Comparison of ENCODE assay signal across 12 mouse cellular contexts in the genomic region with DNA sequence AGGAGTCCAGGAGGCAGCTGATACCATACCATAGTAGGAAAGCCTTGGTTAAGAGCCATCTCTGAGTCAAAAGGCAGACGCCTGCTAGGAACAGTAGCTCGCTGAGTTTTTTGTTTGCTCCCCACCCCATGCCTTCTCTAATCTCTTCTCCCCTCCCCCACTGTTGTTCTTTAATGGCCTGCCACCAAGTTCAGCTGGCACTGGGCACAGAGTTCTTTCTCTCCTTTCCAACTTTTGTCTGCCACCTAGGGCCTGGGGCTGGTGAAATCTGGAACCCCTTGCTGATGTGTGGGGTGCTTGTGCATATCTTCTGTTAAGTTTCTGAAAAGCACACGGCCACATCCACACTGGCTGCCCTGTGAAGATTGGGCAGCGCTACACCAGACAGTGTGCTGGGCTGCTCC.
DNase-seq lines count a peak whose midpoint lies in the region; ATAC-seq and TF ChIP-seq lines count a peak whose summit lies in the region.
"Had no signal": no experiment of that assay in that cellular context is flagged by ENCODE, and none has a peak within 500 bp of the region (broad histone marks: within the 10 kb centered on the region; RNA-seq: fewer than 3 reads in every experiment).

No protein-coding gene starts in this region.

- peak overlapping the region; percentile 85 for H3K27ac ChIP-seq in lung, embryonic 16.5 days (ENCODE audit: low read length)
- H3K27ac ChIP-seq in forebrain, embryonic 16.5 days (ENCODE audit: low read length), result peak overlapping the region; percentile 9
- H3K27ac ChIP-seq in midbrain, embryonic 10.5 days (replicated peaks), result peak overlapping the region; percentile 65
- peak overlapping the region; percentile 58 for H3K27ac ChIP-seq in stomach, postnatal 0 days (replicated peaks)

- peaks cover 14% of the 10 kb centered on the region for H3K4me1 ChIP-seq in lung, embryonic 16.5 days (replicated peaks; ENCODE audit: control insufficient read depth, insufficient read depth, low read length)
- H3K4me1 ChIP-seq in lung, adult 2 months (ENCODE audit: control insufficient read depth, insufficient read depth, low read length), result peaks cover 2% of the 10 kb centered on the region; the same call in 1 of the 2 replicates
- peaks cover 15% of the 10 kb centered on the region for H3K4me1 ChIP-seq in forebrain, embryonic 16.5 days (replicated peaks; ENCODE audit: control insufficient read depth, insufficient read depth, low read length)
- peaks cover 27% of the 10 kb centered on the region for H3K4me1 ChIP-seq in midbrain, embryonic 10.5 days
- H3K4me1 ChIP-seq in stomach, postnatal 0 days (replicated peaks; ENCODE audit: control insufficient read depth, insufficient read depth), result peaks cover 3% of the 10 kb centered on the region; the same call in 1 of the 2 replicates

- no peak overlapping the region for H3K4me2 ChIP-seq in lung, embryonic 16.5 days (ENCODE audit: low read depth, low read length)
- no peak overlapping the region for H3K4me2 ChIP-seq in forebrain, embryonic 16.5 days (ENCODE audit: low read length)
- 0 out of 2 replicates have a peak overlapping the region, but pooled peaks have one; percentile 5 for H3K4me2 ChIP-seq in stomach, postnatal 0 days (replicated peaks; ENCODE audit: low read depth)

- 41% methylated on average over 4 of the region's 4 CpGs for WGBS in lung, embryonic 16.5 days
- WGBS in lung, adult 2 months, result 55% methylated on average over 4 of the region's 4 CpGs
- 21% methylated on average over 4 of the region's 4 CpGs for WGBS in forebrain, embryonic 16.5 days
- 31% methylated on average over 4 of the region's 4 CpGs for WGBS in midbrain, embryonic 10.5 days
- WGBS in stomach, postnatal 0 days, result 37% methylated on average over 4 of the region's 4 CpGs

- no peak overlapping the region for H3K9ac ChIP-seq in lung, embryonic 16.5 days (ENCODE audit: low read length)
- H3K9ac ChIP-seq in forebrain, embryonic 16.5 days (replicated peaks; ENCODE audit: low read depth, low read length), result no peak overlapping the region
- no peak overlapping the region for H3K9ac ChIP-seq in stomach, postnatal 0 days (ENCODE audit: low read length)

- no peak for TF ChIP-seq POLR2A in lung, adult 2 months (IDR thresholded peaks at IDR 0.05; ENCODE audit: borderline replicate concordance, extremely low read depth, low read depth, low read length)

- TF ChIP-seq EP300 in stomach, postnatal 0 days (optimal IDR thresholded peaks at IDR 0.05), result no peak

- no peaks in the 10 kb centered on the region for H3K27me3 ChIP-seq in lung, embryonic 16.5 days (ENCODE audit: control insufficient read depth, insufficient read depth, low read depth, low read length)
- no peaks in the 10 kb centered on the region for H3K27me3 ChIP-seq in forebrain, embryonic 16.5 days (replicated peaks; ENCODE audit: control insufficient read depth, insufficient read depth, low read length)
- H3K27me3 ChIP-seq in midbrain, embryonic 10.5 days (ENCODE audit: low read depth, poor library complexity, severe bottlenecking), result no peaks in the 10 kb centered on the region
- H3K27me3 ChIP-seq in stomach, postnatal 0 days (ENCODE audit: control insufficient read depth, insufficient read depth, low read length), result no peaks in the 10 kb centered on the region

- peak; percentile 59; the same call in 1 of the 2 replicates for ATAC-seq in lung, embryonic 16.5 days (ENCODE audit: low read depth)
- ATAC-seq in forebrain, embryonic 16.5 days, result peak; percentile 88
- no peak for ATAC-seq in stomach, postnatal 0 days (ENCODE audit: low FRiP score, low TSS enrichment)
- ATAC-seq in megakaryocyte progenitor cell, adult 5-6 weeks (replicated peaks; ENCODE audit: poor library complexity), result no peak

- H3K4me3 ChIP-seq in lung, embryonic 16.5 days (ENCODE audit: low read length), result no peak overlapping the region
- no peak overlapping the region for H3K4me3 ChIP-seq in lung, adult 2 months (replicated peaks; ENCODE audit: extremely low read depth, low read depth, low read length)
- no peak overlapping the region for H3K4me3 ChIP-seq in forebrain, embryonic 16.5 days (replicated peaks; ENCODE audit: low read length)
- no peak overlapping the region for H3K4me3 ChIP-seq in midbrain, embryonic 10.5 days
- no peak overlapping the region for H3K4me3 ChIP-seq in stomach, postnatal 0 days (ENCODE audit: low read depth, low read length)

- no peaks in the 10 kb centered on the region for H3K9me3 ChIP-seq in lung, embryonic 16.5 days (ENCODE audit: control insufficient read depth, low read length)
- H3K9me3 ChIP-seq in forebrain, embryonic 16.5 days (ENCODE audit: control insufficient read depth, low read length), result no peaks in the 10 kb centered on the region
- no peaks in the 10 kb centered on the region for H3K9me3 ChIP-seq in midbrain, embryonic 10.5 days (replicated peaks)
- H3K9me3 ChIP-seq in stomach, postnatal 0 days (ENCODE audit: control insufficient read depth, low read length), result no peaks in the 10 kb centered on the region

- DNase-seq in lung, adult 2 months, result no peak
- no peak for DNase-seq in midbrain, embryonic 10.5 days (ENCODE audit: low spot score)
- peak; percentile 18 for DNase-seq in stomach, postnatal 0 days (ENCODE audit: low spot score)
- no peak for DNase-seq in ovary, postnatal 14 days (ENCODE audit: low spot score)
- DNase-seq: adrenal gland, adult 2 months; cerebellum, adult 18-20 months; kidney, adult 11 months; layer of hippocampus, postnatal 36 days; thymus, postnatal 4 days had no signal

- TF ChIP-seq CTCF in lung, adult 2 months (IDR thresholded peaks at IDR 0.05; ENCODE audit: insufficient read depth, low read length), result no peak
- TF ChIP-seq CTCF in stomach, postnatal 0 days (IDR thresholded peaks at IDR 0.05; ENCODE audit: low read depth), result no peak

- H3K36me3 ChIP-seq in lung, embryonic 16.5 days (ENCODE audit: control insufficient read depth, insufficient read depth, low read length), result no peaks in the 10 kb centered on the region
- no peaks in the 10 kb centered on the region for H3K36me3 ChIP-seq in forebrain, embryonic 16.5 days (ENCODE audit: control insufficient read depth, insufficient read depth)
- no peaks in the 10 kb centered on the region for H3K36me3 ChIP-seq in midbrain, embryonic 10.5 days
- H3K36me3 ChIP-seq in stomach, postnatal 0 days (ENCODE audit: control insufficient read depth, insufficient read depth, low read length), result no peaks in the 10 kb centered on the region

Comparison
In these comparisons a context has a peak if more than half of its experiments do, and no peak if none do; other contexts are left out.
1. ATAC-seq: peak in lung, embryonic 16.5 days (single experiment) and forebrain, embryonic 16.5 days (single experiment); none in stomach, postnatal 0 days (single experiment) and megakaryocyte progenitor cell, adult 5-6 weeks (single experiment).
2. H3K27ac ChIP-seq: peak in every context shown above with its lines; median percentile 85 in lung, embryonic 16.5 days; 65 in midbrain, embryonic 10.5 days; 58 in stomach, postnatal 0 days; 9 in forebrain, embryonic 16.5 days.